In genomic region chr5:120511643-120512220, GRCm38 (mm10) we compare ENCODE assay signal across 8 mouse cellular contexts. TPM values are rescaled to one million over a fixed set of nuclear protein-coding genes. Genes with fewer than 3 reads are reported as not detected.
A peak's percentile ranks its signal among the peaks of the same experiment; 100 is the strongest.
DNase-seq lines count a peak whose midpoint lies in the region; ATAC-seq and TF ChIP-seq lines count a peak whose summit lies in the region.

No protein-coding gene starts in this region.

- ATAC-seq in embryonic facial prominence, embryonic 13.5 days (ENCODE audit: insufficient number of reproducible peaks, insufficient read depth, low FRiP score, low TSS enrichment, low read depth): no peak
- ATAC-seq in liver, embryonic 11.5 days (replicated peaks; ENCODE audit: low FRiP score): no peak

- peak; percentile 36 for DNase-seq in kidney, adult 2 months
- no peak for DNase-seq in kidney, adult 11 months
- peak; percentile 49 to 53 for DNase-seq in heart, postnatal 14 days
- no peak for DNase-seq in liver, embryonic 11.5 days (ENCODE audit: low spot score)
- DNase-seq in monocyte, adult 2 months (ENCODE audit: low read depth in 1 of 2, low spot score in 2 of 2): peak; percentile 76 to 78
- no peak for DNase-seq in thymus, postnatal 14 days
- no peak for DNase-seq in layer of hippocampus, postnatal 10 days (ENCODE audit: low spot score in 2 of 2)

- H3K9ac ChIP-seq in embryonic facial prominence, embryonic 13.5 days: peak overlapping the region; percentile 65; the same call in 1 of the 2 replicates
- H3K9ac ChIP-seq in liver, embryonic 11.5 days (ENCODE audit: low read depth, low read length): peak overlapping the region; percentile 62

- H3K27ac ChIP-seq in kidney, adult 2 months (ENCODE audit: insufficient read depth, low read depth, low read length): peak overlapping the region; percentile 87
- H3K27ac ChIP-seq in embryonic facial prominence, embryonic 13.5 days: no peak overlapping the region
- no peak overlapping the region for H3K27ac ChIP-seq in liver, embryonic 11.5 days (ENCODE audit: low read depth, low read length)

- H3K9me3 ChIP-seq in embryonic facial prominence, embryonic 13.5 days: no peaks in the 10 kb centered on the region
- H3K9me3 ChIP-seq in liver, embryonic 11.5 days (ENCODE audit: control insufficient read depth, low read length): no peaks in the 10 kb centered on the region

- H3K27me3 ChIP-seq in kidney, adult 2 months (replicated peaks; ENCODE audit: control insufficient read depth, insufficient read depth, low read length): no peaks in the 10 kb centered on the region
- H3K27me3 ChIP-seq in embryonic facial prominence, embryonic 13.5 days: peaks cover 4% of the 10 kb centered on the region; the same call in 1 of the 2 replicates
- H3K27me3 ChIP-seq in liver, embryonic 11.5 days (replicated peaks; ENCODE audit: control insufficient read depth, insufficient read depth, low read length): no peaks in the 10 kb centered on the region

- H3K4me1 ChIP-seq in kidney, adult 2 months (ENCODE audit: control insufficient read depth, insufficient read depth, low read length): peaks cover 33% of the 10 kb centered on the region
- H3K4me1 ChIP-seq in embryonic facial prominence, embryonic 13.5 days: peaks cover 49% of the 10 kb centered on the region
- peaks cover 20% of the 10 kb centered on the region; the same call in 1 of the 2 replicates for H3K4me1 ChIP-seq in liver, embryonic 11.5 days (replicated peaks; ENCODE audit: control insufficient read depth, insufficient read depth, low read length)

- no peak for TF ChIP-seq POLR2A in kidney, adult 2 months (IDR thresholded peaks at IDR 0.05; ENCODE audit: low read depth, low read length)

- no peaks in the 10 kb centered on the region for H3K36me3 ChIP-seq in kidney, adult 2 months (ENCODE audit: control insufficient read depth, insufficient read depth, low read length)
- no peaks in the 10 kb centered on the region for H3K36me3 ChIP-seq in embryonic facial prominence, embryonic 13.5 days
- H3K36me3 ChIP-seq in liver, embryonic 11.5 days (ENCODE audit: control insufficient read depth, insufficient read depth, low read length): no peaks in the 10 kb centered on the region

- H3K4me3 ChIP-seq in kidney, adult 2 months (ENCODE audit: insufficient read depth, low read depth, low read length): peak overlapping the region; percentile 83
- H3K4me3 ChIP-seq in embryonic facial prominence, embryonic 13.5 days: peak overlapping the region; percentile 56
- peak overlapping the region; percentile 62 for H3K4me3 ChIP-seq in liver, embryonic 11.5 days (ENCODE audit: low read depth, low read length)

- peak overlapping the region; percentile 78 for H3K4me2 ChIP-seq in embryonic facial prominence, embryonic 13.5 days
- H3K4me2 ChIP-seq in liver, embryonic 11.5 days: peak overlapping the region; percentile 91

- intact Hi-C loops in heart, postnatal 14 days (cut with DNase I): loop anchor here (5.0 kb wide), 1 partner anchor 76 kb away; the partner anchor contains the start of genes Iqcd and Tpcn1

- WGBS in kidney, adult 2 months: 6% methylated on average over 14 of the region's 14 CpGs
- WGBS in embryonic facial prominence, embryonic 13.5 days: 31% methylated on average over 14 of the region's 14 CpGs
- WGBS in liver, embryonic 11.5 days: 13% methylated on average over 14 of the region's 14 CpGs

- no peak for TF ChIP-seq CTCF in kidney, adult 2 months (conservative IDR thresholded peaks at IDR 0.05; ENCODE audit: insufficient read depth, insufficient read length, low read depth, low read length)

RNA-seq across cellular contexts. Expression of gene Slc8b1, which starts 0.8 kb away (rescaled TPM):
- polyA plus RNA-seq in kidney, adult 2 months (2012; rRNA removed): 23.0 and 25.8 TPM in 2 replicates
- polyA plus RNA-seq in embryonic facial prominence, embryonic 13.5 days (2015; fragmentation: Nextera tagmentation; extraction: Ambion mirVana): 5.0 and 5.9 TPM in 2 replicates
- 10 to 100 TPM in 1 of 2 experiments, 1 to 10 TPM in 1; 8.7 to 16.4 TPM for total RNA-seq in heart, postnatal 14 days (2021)
- 5.1 and 5.5 TPM in 2 replicates for polyA plus RNA-seq in liver, embryonic 11.5 days (2014; fragmentation: Nextera tagmentation; extraction: Ambion mirVana)
- total RNA-seq in layer of hippocampus, postnatal 10 days (2021): 1 to 10 TPM; 5.5 to 5.7 TPM

RNA-seq across cellular contexts. Expression of gene Plbd2, which starts 8.3 kb away (rescaled TPM):
- polyA plus RNA-seq in kidney, adult 2 months (2012; rRNA removed): 48.1 and 49.3 TPM in 2 replicates
- 43.5 and 54.4 TPM in 2 replicates for polyA plus RNA-seq in embryonic facial prominence, embryonic 13.5 days (2015; fragmentation: Nextera tagmentation; extraction: Ambion mirVana)
- 10 to 100 TPM; 37.5 to 42.2 TPM for total RNA-seq in heart, postnatal 14 days (2021)
- 32.8 and 35.1 TPM in 2 replicates for polyA plus RNA-seq in liver, embryonic 11.5 days (2014; fragmentation: Nextera tagmentation; extraction: Ambion mirVana)
- 10 to 100 TPM; 63.2 to 66.8 TPM for total RNA-seq in layer of hippocampus, postnatal 10 days (2021)

RNA-seq across cellular contexts. Expression of gene Sds, which starts 35.4 kb away (rescaled TPM):
- polyA plus RNA-seq in kidney, adult 2 months (2012; rRNA removed): not detected in 2 replicates
- polyA plus RNA-seq in embryonic facial prominence, embryonic 13.5 days (2015; fragmentation: Nextera tagmentation; extraction: Ambion mirVana): not detected in 2 replicates
- total RNA-seq in heart, postnatal 14 days (2021): not detected
- polyA plus RNA-seq in liver, embryonic 11.5 days (2014; fragmentation: Nextera tagmentation; extraction: Ambion mirVana): not detected in 2 replicates
- total RNA-seq in layer of hippocampus, postnatal 10 days (2021): not detected

RNA-seq across cellular contexts. Expression of gene Sdsl, which starts 39.1 kb away (rescaled TPM):
- 9.9 and 10.0 TPM in 2 replicates for polyA plus RNA-seq in kidney, adult 2 months (2012; rRNA removed)
- 2.0 and 2.5 TPM in 2 replicates for polyA plus RNA-seq in embryonic facial prominence, embryonic 13.5 days (2015; fragmentation: Nextera tagmentation; extraction: Ambion mirVana)
- 10 to 100 TPM in 1 of 2 experiments, 1 to 10 TPM in 1; 8.7 to 10.9 TPM for total RNA-seq in heart, postnatal 14 days (2021)
- 2.3 and 2.5 TPM in 2 replicates for polyA plus RNA-seq in liver, embryonic 11.5 days (2014; fragmentation: Nextera tagmentation; extraction: Ambion mirVana)
- total RNA-seq in layer of hippocampus, postnatal 10 days (2021): 1 to 10 TPM; 6.1 to 7.1 TPM

Comparison
In these comparisons a context has a peak if more than half of its experiments do, and no peak if none do; other contexts are left out.
1. DNase-seq: peak in kidney, adult 2 months (single experiment), heart, postnatal 14 days (2 of 2) and monocyte, adult 2 months (2 of 2); none in kidney, adult 11 months (single experiment), liver, embryonic 11.5 days (single experiment), thymus, postnatal 14 days (single experiment) and layer of hippocampus, postnatal 10 days (0 of 2).
2. Peak in every context shown above with its lines, with median percentiles within 50 percentile points of each other: H3K4me3 ChIP-seq.